Mouse (Mus musculus) hindbrain, embryonic 14.5 days (tissue): ENCODE measurements around the gene 4930563M21Rik. TPM values are rescaled to one million over a fixed set of nuclear protein-coding genes. Genes with fewer than 3 reads are reported as not detected.

Experiments used
- ATAC-seq: fragments of 200-750 bp; cut with Nextera tagmentation; 2 replicates; pipeline ENCODE4 v1.8.0; 2017; ENCODE audit warnings: moderate number of reproducible peaks, mild to moderate bottlenecking, moderate TSS enrichment, moderate library complexity; ENCODE audit not compliant: low FRiP score
- DNase-seq: peaks from one replicate; pipeline ENCODE4 v3.0.0-alpha.2; 2015; ENCODE audit warnings: low spot score
- H3K27ac ChIP-seq: fragments of 300-500 bp; sonication (generic); 2 replicates; pipeline ENCODE4 v1.5.1; 2014; ENCODE audit warnings: mild to moderate bottlenecking, moderate library complexity
- H3K27me3 ChIP-seq: fragments of 300-500 bp; sonication (generic); 2 replicates; pipeline ENCODE4 v1.6.1; 2014; ENCODE audit warnings: mild to moderate bottlenecking, low read length, mixed read lengths; ENCODE audit not compliant: control insufficient read depth, insufficient read depth
- H3K36me3 ChIP-seq: fragments of 300-500 bp; sonication (generic); replicated peaks from 2 replicates; pipeline ENCODE4 v1.6.1; 2014; ENCODE audit not compliant: control insufficient read depth, insufficient read depth
- H3K4me1 ChIP-seq: fragments of 300-500 bp; sonication (generic); replicated peaks from 2 replicates; pipeline ENCODE4 v1.6.1; 2014; ENCODE audit warnings: antibody characterized with exemption, low read length, mixed read lengths; ENCODE audit not compliant: control insufficient read depth, insufficient read depth
- H3K4me2 ChIP-seq: fragments of 300-500 bp; sonication (generic); replicated peaks from 2 replicates; pipeline ENCODE4 v1.6.1; 2014; ENCODE audit warnings: mild to moderate bottlenecking, moderate library complexity
- H3K4me3 ChIP-seq: fragments of 300-500 bp; sonication (generic); replicated peaks from 2 replicates; pipeline ENCODE4 v1.5.1; 2014; ENCODE audit warnings: mild to moderate bottlenecking, low read length
- H3K9ac ChIP-seq: fragments of 300-500 bp; sonication (generic); 2 replicates; pipeline ENCODE4 v1.6.1; 2014
- H3K9me3 ChIP-seq: fragments of 300-500 bp; sonication (generic); 2 replicates; pipeline ENCODE4 v1.6.1; 2016; ENCODE audit warnings: low read length; ENCODE audit not compliant: control insufficient read depth
- WGBS: fragments of 180-500 bp; shearing (Covaris S2); extraction: QIAGEN DNeasy Blood & Tissue Kit; methylation state at CpG from one replicate; pipeline ENCODE4 v1.1.7; 2014; 5-methylcytosine and 5-hydroxymethylcytosine counted together
- polyA plus RNA-seq: library from polyadenylated mRNA; unstranded; fragments of >200 nt; fragmentation: Nextera tagmentation; extraction: Ambion mirVana; gene quantifications from 2 replicates; pipeline ENCODE4 v1.2.1, GENCODE M21; 2014

Gene 4930563M21Rik
- polyA plus RNA-seq, 1 experiment from 2014 or later, result not detected

GRCm38 (mm10) chr9:55946819-55947218 lies 63.5 kb downstream of the 4930563M21Rik start:
- no peaks in the 10 kb centered on the region for H3K4me1 ChIP-seq
- no peak overlapping the region for H3K4me3 ChIP-seq
- no peaks in the 10 kb centered on the region for H3K36me3 ChIP-seq
- WGBS, result 21% methylated on average over 1 of the region's 1 CpGs
- H3K9me3 ChIP-seq, result no peaks in the 10 kb centered on the region
- H3K27me3 ChIP-seq, result no peaks in the 10 kb centered on the region
- H3K27ac ChIP-seq, result no peak overlapping the region
- no peak for DNase-seq
- ATAC-seq, result no peak
- H3K9ac ChIP-seq, result no peak overlapping the region
- H3K4me2 ChIP-seq, result no peak overlapping the region

- ATAC-seq, result no peak
- Histone ChIP-seq H3K27ac (no peak overlapping the region), H3K4me2 (no peak overlapping the region)
Observed at GRCm38 (mm10) chr9:55941356-55941755, 69.0 kb downstream of the 4930563M21Rik start.

DNA sequence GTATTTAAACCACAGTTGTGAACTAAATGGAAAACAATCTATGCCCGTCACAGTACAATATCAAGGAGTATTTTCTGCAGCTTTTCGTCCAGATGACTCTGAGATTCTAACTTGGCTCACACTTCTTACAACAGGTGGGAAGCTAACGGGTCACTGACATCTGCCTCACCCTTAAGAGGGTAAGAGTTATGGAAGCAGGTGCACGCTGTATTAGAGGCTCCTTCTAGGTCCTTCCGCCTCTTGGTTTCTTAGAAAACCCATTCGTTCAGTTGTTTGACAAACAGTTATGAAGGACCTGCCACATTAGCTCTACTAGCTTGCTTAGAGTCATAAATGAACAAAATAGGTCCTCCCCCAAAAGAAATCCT lies 71.7 kb downstream of the 4930563M21Rik start:
- H3K9me3 ChIP-seq, result no peaks in the 10 kb centered on the region
- no peak overlapping the region for H3K27ac ChIP-seq
- H3K36me3 ChIP-seq, result no peaks in the 10 kb centered on the region
- no peaks in the 10 kb centered on the region for H3K27me3 ChIP-seq
- H3K4me3 ChIP-seq, result peak overlapping the region; percentile 69
- H3K9ac ChIP-seq, result peak overlapping the region; percentile 86
- peaks cover 18% of the 10 kb centered on the region for H3K4me1 ChIP-seq
- DNase-seq (no peak), ATAC-seq (no peak)
- WGBS, result 64% methylated on average over 6 of the region's 6 CpGs
- H3K4me2 ChIP-seq, result peak overlapping the region; percentile 76

More at GRCm38 (mm10) chr9:55941356-55941755, 69.0 kb downstream of the 4930563M21Rik start:
- Histone ChIP-seq H3K36me3 (no peaks in the 10 kb centered on the region), H3K4me1 (peaks cover 15% of the 10 kb centered on the region), H3K4me3 (no peak overlapping the region), H3K27me3 (no peaks in the 10 kb centered on the region), H3K9ac (no peak overlapping the region), H3K9me3 (no peaks in the 10 kb centered on the region)
- no peak for DNase-seq

DNA sequence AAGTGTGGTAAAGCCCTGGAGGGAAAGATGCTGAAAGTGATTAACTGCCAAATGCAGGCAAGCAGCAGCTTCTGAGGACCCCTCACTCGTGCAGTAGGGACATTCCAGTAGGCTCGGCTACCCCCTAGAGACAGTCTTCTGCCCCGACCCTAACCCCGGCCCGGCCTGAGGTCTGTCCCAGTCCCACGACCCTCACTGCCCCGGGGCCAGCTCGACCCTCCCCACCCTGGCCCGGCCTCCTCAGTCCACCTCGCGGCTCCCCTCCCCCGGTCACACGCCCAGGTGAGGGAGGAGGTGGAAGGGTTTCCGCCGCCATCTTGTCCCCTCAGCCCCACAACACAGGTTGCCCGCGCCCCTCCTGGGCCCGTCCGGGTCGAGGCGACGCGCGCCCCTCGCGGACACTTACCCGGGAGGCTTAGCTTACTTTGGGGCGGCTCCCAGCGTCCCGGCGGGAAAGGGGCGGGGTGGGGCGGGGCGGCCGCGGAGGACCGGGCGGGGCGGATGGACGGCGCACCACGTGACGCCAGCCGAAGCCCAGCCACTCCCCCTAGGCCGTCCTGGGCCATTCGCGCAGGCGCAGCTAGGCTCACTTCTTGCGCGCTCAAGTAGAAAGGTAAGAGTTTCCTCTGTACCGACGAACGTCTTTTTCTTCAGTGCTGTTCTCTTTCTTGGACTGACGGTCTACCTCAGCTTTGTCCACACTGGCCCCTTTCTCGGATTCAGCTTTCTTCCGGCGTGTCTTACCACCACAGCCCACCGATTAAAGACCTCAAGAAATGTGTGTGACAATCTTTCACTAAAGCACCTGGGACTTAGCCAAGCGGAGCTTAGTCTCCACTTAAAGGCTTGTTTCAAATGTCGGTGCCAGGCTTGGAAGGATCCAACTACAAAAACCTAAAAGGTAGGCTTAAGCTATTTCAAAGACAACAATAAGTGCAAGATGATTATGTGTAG lies 72.4 kb downstream of the 4930563M21Rik start, which contains the start of gene Scaper:
Gene Scaper (minus strand): TSS at position 456 of the 954 bp plus-strand sequence.
- Histone ChIP-seq H3K9me3 (no peaks in the 10 kb centered on the region), H3K4me2 (peak within 1 kb of the TSS; percentile 76), H3K4me1 (peaks cover 18% of the 10 kb centered on the region), H3K27me3 (no peaks in the 10 kb centered on the region), H3K36me3 (no peaks in the 10 kb centered on the region), H3K27ac (peak within 1 kb of the TSS; percentile 90), H3K9ac (peak within 1 kb of the TSS; percentile 86), H3K4me3 (peak within 1 kb of the TSS; percentile 69)
- under 1% methylated on average over 53 of the region's 60 CpGs for WGBS
- peak; percentile 96 for ATAC-seq
- peak; percentile 89 for DNase-seq

GRCm38 (mm10) chr9:55937224-55937663 lies 73.1 kb downstream of the 4930563M21Rik start:
- no peaks in the 10 kb centered on the region for H3K9me3 ChIP-seq
- H3K27ac ChIP-seq, result peak overlapping the region; percentile 90
- peak overlapping the region; percentile 76 for H3K4me2 ChIP-seq
- DNase-seq (peak; percentile 25), ATAC-seq (no peak)
- no peaks in the 10 kb centered on the region for H3K36me3 ChIP-seq
- 27% methylated on average over 5 of the region's 5 CpGs for WGBS
- peak overlapping the region; percentile 69 for H3K4me3 ChIP-seq
- no peaks in the 10 kb centered on the region for H3K27me3 ChIP-seq
- peak overlapping the region; percentile 86 for H3K9ac ChIP-seq
- peaks cover 18% of the 10 kb centered on the region for H3K4me1 ChIP-seq

GRCm38 (mm10) chr9:55932482-55932881 lies 77.9 kb downstream of the 4930563M21Rik start:
- no peak for DNase-seq
- Histone ChIP-seq H3K9ac (no peak overlapping the region), H3K27ac (no peak overlapping the region), H3K4me3 (no peak overlapping the region), H3K27me3 (no peaks in the 10 kb centered on the region), H3K36me3 (no peaks in the 10 kb centered on the region), H3K4me2 (no peak overlapping the region), H3K9me3 (no peaks in the 10 kb centered on the region), H3K4me1 (peaks cover 13% of the 10 kb centered on the region)
- ATAC-seq, result no peak
- 88% methylated on average over 1 of the region's 1 CpGs for WGBS

GRCm38 (mm10) chr9:55918579-55918978 lies 91.8 kb downstream of the 4930563M21Rik start:
- H3K9me3 ChIP-seq, result no peaks in the 10 kb centered on the region
- DNase-seq (peak; percentile 82), ATAC-seq (no peak)
- H3K4me2 ChIP-seq, result no peak overlapping the region
- no peak overlapping the region for H3K9ac ChIP-seq
- 77% methylated on average over 3 of the region's 3 CpGs for WGBS
- H3K4me3 ChIP-seq, result no peak overlapping the region
- no peaks in the 10 kb centered on the region for H3K4me1 ChIP-seq
- H3K27ac ChIP-seq, result no peak overlapping the region
- H3K27me3 ChIP-seq, result no peaks in the 10 kb centered on the region
- H3K36me3 ChIP-seq, result no peaks in the 10 kb centered on the region; the same call in 1 of the 2 replicates

GRCm38 (mm10) chr9:55916751-55917150 lies 93.6 kb downstream of the 4930563M21Rik start:
- Histone ChIP-seq H3K4me3 (no peak overlapping the region), H3K36me3 (no peaks in the 10 kb centered on the region; the same call in 1 of the 2 replicates), H3K4me1 (no peaks in the 10 kb centered on the region), H3K4me2 (no peak overlapping the region), H3K9me3 (no peaks in the 10 kb centered on the region), H3K27me3 (no peaks in the 10 kb centered on the region), H3K9ac (no peak overlapping the region), H3K27ac (no peak overlapping the region)
- no peak for DNase-seq
- no peak for ATAC-seq
